ENCODE assay signal across 11 mouse cellular contexts in genomic region chr19:3667979-3668378, GRCm38 (mm10). TPM values are rescaled to one million over a fixed set of nuclear protein-coding genes. Genes with fewer than 3 reads are reported as not detected.
DNase-seq lines count a peak whose midpoint lies in the region; ATAC-seq and TF ChIP-seq lines count a peak whose summit lies in the region.
"Had no signal": no experiment of that assay in that cellular context is flagged by ENCODE, and none has a peak within 500 bp of the region (broad histone marks: within the 10 kb centered on the region; RNA-seq: fewer than 3 reads in every experiment).

No protein-coding gene starts in this region.

- no peaks in the 10 kb centered on the region for H3K9me3 ChIP-seq in hindbrain, postnatal 0 days (ENCODE audit: low read length)
- 0 out of 2 replicates have a peak, but pooled peaks cover 3% of the 10 kb centered on the region for H3K9me3 ChIP-seq in hindbrain, embryonic 13.5 days
- no peaks in the 10 kb centered on the region for H3K9me3 ChIP-seq in stomach, postnatal 0 days (ENCODE audit: control insufficient read depth, low read length)
- H3K9me3 ChIP-seq in forebrain, embryonic 14.5 days (replicated peaks; ENCODE audit: control insufficient read depth, low read length): no peaks in the 10 kb centered on the region
- no peaks in the 10 kb centered on the region for H3K9me3 ChIP-seq in forebrain, embryonic 11.5 days (ENCODE audit: control insufficient read depth, low read length)

- H3K27ac ChIP-seq in hindbrain, postnatal 0 days: no peak overlapping the region
- H3K27ac ChIP-seq in hindbrain, embryonic 13.5 days: no peak overlapping the region
- H3K27ac ChIP-seq in spleen, adult 2 months (ENCODE audit: insufficient read depth, low read length): no peak overlapping the region
- no peak overlapping the region; the same call in 1 of the 2 replicates for H3K27ac ChIP-seq in stomach, postnatal 0 days (replicated peaks)
- H3K27ac ChIP-seq in forebrain, embryonic 14.5 days (ENCODE audit: low read depth, low read length): no peak overlapping the region
- no peak overlapping the region for H3K27ac ChIP-seq in forebrain, embryonic 11.5 days (ENCODE audit: low read depth, low read length)
- H3K27ac ChIP-seq: forebrain, embryonic 13.5 days had no signal

- 76% methylated on average over 11 of the region's 11 CpGs for WGBS in hindbrain, postnatal 0 days
- WGBS in hindbrain, embryonic 13.5 days: 78% methylated on average over 11 of the region's 11 CpGs
- 25% methylated on average over 11 of the region's 11 CpGs for WGBS in spleen, adult 2 months
- WGBS in stomach, postnatal 0 days: 65% methylated on average over 11 of the region's 11 CpGs
- WGBS in forebrain, embryonic 14.5 days: 80% methylated on average over 11 of the region's 11 CpGs
- 83% methylated on average over 11 of the region's 11 CpGs for WGBS in forebrain, embryonic 11.5 days

- TF ChIP-seq EP300 in stomach, postnatal 0 days (optimal IDR thresholded peaks at IDR 0.05): no peak

- no peak overlapping the region for H3K9ac ChIP-seq in hindbrain, postnatal 0 days (replicated peaks; ENCODE audit: low read length)
- H3K9ac ChIP-seq in hindbrain, embryonic 13.5 days: no peak overlapping the region
- no peak overlapping the region for H3K9ac ChIP-seq in stomach, postnatal 0 days (ENCODE audit: low read length)
- no peak overlapping the region for H3K9ac ChIP-seq in forebrain, embryonic 14.5 days (ENCODE audit: low read length)
- H3K9ac ChIP-seq in forebrain, embryonic 11.5 days (ENCODE audit: low read length): no peak overlapping the region
- H3K9ac ChIP-seq: forebrain, embryonic 13.5 days had no signal

- DNase-seq in hindbrain, postnatal 0 days (ENCODE audit: low spot score): no peak
- DNase-seq in spleen, adult 2 months (ENCODE audit: low read depth in 1 of 2, low spot score in 2 of 2): peak in 1 of 2 experiments; percentile 28
- DNase-seq in spleen, postnatal 4 days (ENCODE audit: low spot score in 2 of 2): no peak
- peak; percentile 68 for DNase-seq in induced T-regulatory cell, adult 2 months (ENCODE audit: low read depth)
- DNase-seq in stomach, postnatal 0 days (ENCODE audit: low spot score): peak; percentile 28
- DNase-seq in forebrain, embryonic 14.5 days (ENCODE audit: low spot score): no peak
- no peak for DNase-seq in forebrain, embryonic 11.5 days (ENCODE audit: low spot score)
- DNase-seq: right cerebral cortex, adult 18-20 months had no signal

- ATAC-seq in hindbrain, postnatal 0 days: no peak
- no peak for ATAC-seq in hindbrain, embryonic 13.5 days (ENCODE audit: low FRiP score)
- ATAC-seq in stomach, postnatal 0 days (ENCODE audit: low FRiP score, low TSS enrichment): no peak
- no peak for ATAC-seq in forebrain, embryonic 14.5 days
- no peak for ATAC-seq in forebrain, embryonic 11.5 days (replicated peaks; ENCODE audit: low FRiP score)
- ATAC-seq: forebrain, embryonic 13.5 days had no signal

- H3K4me1 ChIP-seq in hindbrain, postnatal 0 days (ENCODE audit: insufficient read depth, low read length): no peaks in the 10 kb centered on the region
- peaks cover 27% of the 10 kb centered on the region for H3K4me1 ChIP-seq in hindbrain, embryonic 13.5 days (replicated peaks)
- H3K4me1 ChIP-seq in spleen, adult 2 months (ENCODE audit: control insufficient read depth, insufficient read depth, insufficient read length): peaks cover 25% of the 10 kb centered on the region
- H3K4me1 ChIP-seq in stomach, postnatal 0 days (replicated peaks; ENCODE audit: control insufficient read depth, insufficient read depth): peaks cover 21% of the 10 kb centered on the region
- peaks cover 3% of the 10 kb centered on the region; the same call in 1 of the 2 replicates for H3K4me1 ChIP-seq in forebrain, embryonic 14.5 days (ENCODE audit: control insufficient read depth, insufficient read depth, low read length)
- H3K4me1 ChIP-seq in forebrain, embryonic 11.5 days (replicated peaks; ENCODE audit: control insufficient read depth, insufficient read depth, low read length): no peaks in the 10 kb centered on the region

- H3K27me3 ChIP-seq in hindbrain, postnatal 0 days (ENCODE audit: insufficient read depth, low read length): no peaks in the 10 kb centered on the region
- no peaks in the 10 kb centered on the region for H3K27me3 ChIP-seq in hindbrain, embryonic 13.5 days
- no peaks in the 10 kb centered on the region for H3K27me3 ChIP-seq in spleen, adult 2 months (ENCODE audit: control insufficient read depth, insufficient read depth, low read length)
- H3K27me3 ChIP-seq in stomach, postnatal 0 days (ENCODE audit: control insufficient read depth, insufficient read depth, low read length): no peaks in the 10 kb centered on the region
- no peaks in the 10 kb centered on the region for H3K27me3 ChIP-seq in forebrain, embryonic 14.5 days (replicated peaks; ENCODE audit: control insufficient read depth, insufficient read depth, low read length)
- H3K27me3 ChIP-seq in forebrain, embryonic 11.5 days (ENCODE audit: control insufficient read depth, insufficient read depth, low read length): no peaks in the 10 kb centered on the region
- H3K27me3 ChIP-seq: forebrain, embryonic 13.5 days had no signal

- TF ChIP-seq CTCF in hindbrain, postnatal 0 days (IDR thresholded peaks at IDR 0.05; ENCODE audit: low read depth): 0 out of 2 replicates have a peak, but pooled peaks have one; percentile 23
- TF ChIP-seq CTCF in spleen, adult 2 months (IDR thresholded peaks at IDR 0.05; ENCODE audit: extremely low read depth, insufficient read depth, insufficient read length, insufficient replicate concordance): no peak
- TF ChIP-seq CTCF in stomach, postnatal 0 days (IDR thresholded peaks at IDR 0.05; ENCODE audit: low read depth): peak; percentile 46

- H3K4me2 ChIP-seq in hindbrain, postnatal 0 days (ENCODE audit: low read depth, low read length): no peak overlapping the region
- no peak overlapping the region for H3K4me2 ChIP-seq in hindbrain, embryonic 13.5 days
- H3K4me2 ChIP-seq in stomach, postnatal 0 days (replicated peaks; ENCODE audit: low read depth): no peak overlapping the region
- no peak overlapping the region for H3K4me2 ChIP-seq in forebrain, embryonic 14.5 days (ENCODE audit: low read length)
- no peak overlapping the region for H3K4me2 ChIP-seq in forebrain, embryonic 11.5 days (ENCODE audit: low read depth, low read length, severe bottlenecking)
- H3K4me2 ChIP-seq: forebrain, embryonic 13.5 days; heart, embryonic 11.5 days had no signal

- no peaks in the 10 kb centered on the region for H3K36me3 ChIP-seq in hindbrain, postnatal 0 days (ENCODE audit: insufficient read depth, low read length)
- peaks cover 6% of the 10 kb centered on the region; the same call in 1 of the 2 replicates for H3K36me3 ChIP-seq in hindbrain, embryonic 13.5 days
- H3K36me3 ChIP-seq in spleen, adult 2 months (ENCODE audit: control insufficient read depth, insufficient read depth, low read length): no peaks in the 10 kb centered on the region
- H3K36me3 ChIP-seq in stomach, postnatal 0 days (ENCODE audit: control insufficient read depth, insufficient read depth, low read length): no peaks in the 10 kb centered on the region
- H3K36me3 ChIP-seq in forebrain, embryonic 14.5 days (ENCODE audit: control insufficient read depth, insufficient read depth, low read length): no peaks in the 10 kb centered on the region
- no peaks in the 10 kb centered on the region for H3K36me3 ChIP-seq in forebrain, embryonic 11.5 days (ENCODE audit: control insufficient read depth, insufficient read depth, low read length)

- no peak overlapping the region for H3K4me3 ChIP-seq in hindbrain, postnatal 0 days (ENCODE audit: low read length)
- no peak overlapping the region for H3K4me3 ChIP-seq in hindbrain, embryonic 13.5 days
- H3K4me3 ChIP-seq in spleen, adult 2 months (ENCODE audit: extremely low read depth, insufficient read depth, insufficient read length): peak overlapping the region; percentile 47; the same call in 1 of the 2 replicates
- H3K4me3 ChIP-seq in stomach, postnatal 0 days (ENCODE audit: low read depth, low read length): no peak overlapping the region
- no peak overlapping the region for H3K4me3 ChIP-seq in forebrain, embryonic 14.5 days (ENCODE audit: low read depth, low read length)
- H3K4me3 ChIP-seq in forebrain, embryonic 11.5 days (ENCODE audit: low read depth, low read length): no peak overlapping the region
- H3K4me3 ChIP-seq: forebrain, embryonic 13.5 days had no signal

- TF ChIP-seq POLR2A in spleen, adult 2 months (IDR thresholded peaks at IDR 0.05; ENCODE audit: low read depth, low read length): no peak

RNA-seq across cellular contexts. Expression of gene Lrp5, which starts 18.4 kb away (rescaled TPM):
- total RNA-seq in hindbrain, postnatal 0 days (2014; rRNA removed): 16.4 and 17.6 TPM in 2 replicates
- polyA plus RNA-seq in hindbrain, postnatal 0 days (2015; fragmentation: Nextera tagmentation; extraction: Ambion mirVana): 0.69 and 1.1 TPM in 2 replicates
- polyA plus RNA-seq in hindbrain, embryonic 13.5 days (2015; fragmentation: Nextera tagmentation; extraction: Ambion mirVana): 1.4 and 2.0 TPM in 2 replicates
- 22.6 and 22.8 TPM in 2 replicates for polyA plus RNA-seq in spleen, adult 2 months (2012; rRNA removed)
- polyA plus RNA-seq in stomach, postnatal 0 days (2015; fragmentation: Nextera tagmentation; extraction: Ambion mirVana): 2.6 and 2.7 TPM in 2 replicates
- polyA plus RNA-seq in forebrain, embryonic 14.5 days (2014; fragmentation: Nextera tagmentation; extraction: Ambion mirVana): 1.8 and 2.1 TPM in 2 replicates
- polyA plus RNA-seq in forebrain, embryonic 11.5 days (2014; fragmentation: Nextera tagmentation; extraction: Ambion mirVana): 4.7 and 5.2 TPM in 2 replicates

RNA-seq across cellular contexts. Expression of gene 1810055G02Rik, which starts 40.1 kb away (rescaled TPM):
- total RNA-seq in hindbrain, postnatal 0 days (2014; rRNA removed): 57.7 and 60.8 TPM in 2 replicates
- polyA plus RNA-seq in hindbrain, postnatal 0 days (2015; fragmentation: Nextera tagmentation; extraction: Ambion mirVana): 33.3 and 37.2 TPM in 2 replicates
- polyA plus RNA-seq in hindbrain, embryonic 13.5 days (2015; fragmentation: Nextera tagmentation; extraction: Ambion mirVana): 33.5 and 33.9 TPM in 2 replicates
- polyA plus RNA-seq in spleen, adult 2 months (2012; rRNA removed): 6.7 and 11.0 TPM in 2 replicates
- 17.1 and 18.8 TPM in 2 replicates for polyA plus RNA-seq in stomach, postnatal 0 days (2015; fragmentation: Nextera tagmentation; extraction: Ambion mirVana)
- 29.7 and 34.6 TPM in 2 replicates for polyA plus RNA-seq in forebrain, embryonic 14.5 days (2014; fragmentation: Nextera tagmentation; extraction: Ambion mirVana)
- polyA plus RNA-seq in forebrain, embryonic 11.5 days (2014; fragmentation: Nextera tagmentation; extraction: Ambion mirVana): 42.3 and 52.1 TPM in 2 replicates

Comparison
In these comparisons a context has a peak if more than half of its experiments do, and no peak if none do; other contexts are left out.
1. DNase-seq: peak in induced T-regulatory cell, adult 2 months (single experiment) and stomach, postnatal 0 days (single experiment); none in hindbrain, postnatal 0 days (single experiment), spleen, postnatal 4 days (0 of 2), forebrain, embryonic 14.5 days (single experiment) and forebrain, embryonic 11.5 days (single experiment).